Mouse (Mus musculus): ENCODE data around the gene Cyth3. TPM values are rescaled to one million over a fixed set of nuclear protein-coding genes. Genes with fewer than 3 reads are reported as not detected.

The Cyth3 gene
- polyA plus RNA-seq, 1 experiment from 2014 or later: 21.1 TPM

GRCm38 (mm10) chr5:143618585-143618984, 3.7 kb upstream of the Cyth3 start:
- WGBS: 28% methylated on average over 7 of the region's 7 CpGs
- ATAC-seq: no peak
- Histone ChIP-seq H3K36me3 (ENCODE audit: control insufficient read depth, insufficient read depth) (no peaks in the 10 kb centered on the region), H3K9ac (ENCODE audit: low read depth, low read length) (no peak overlapping the region), H3K27me3 (replicated peaks; ENCODE audit: control insufficient read depth, insufficient read depth, low read length) (no peaks in the 10 kb centered on the region), H3K4me1 (replicated peaks; ENCODE audit: control insufficient read depth, insufficient read depth, low read length) (peaks cover 8% of the 10 kb centered on the region), H3K9me3 (ENCODE audit: control insufficient read depth) (no peaks in the 10 kb centered on the region), H3K27ac (ENCODE audit: low read depth, low read length) (no peak overlapping the region), H3K4me3 (ENCODE audit: low read depth, low read length) (no peak overlapping the region), H3K4me2 (replicated peaks; ENCODE audit: low read depth) (no peak overlapping the region)
- TF ChIP-seq CTCF (IDR thresholded peaks at IDR 0.05; ENCODE audit: low read depth): no peak

GRCm38 (mm10) chr5:143620196-143620595, 2.1 kb upstream of the Cyth3 start:
- Histone ChIP-seq H3K27ac (ENCODE audit: low read depth, low read length) (no peak overlapping the region), H3K9ac (ENCODE audit: low read depth, low read length) (no peak overlapping the region), H3K36me3 (ENCODE audit: control insufficient read depth, insufficient read depth) (no peaks in the 10 kb centered on the region), H3K4me3 (ENCODE audit: low read depth, low read length) (no peak overlapping the region), H3K4me1 (replicated peaks; ENCODE audit: control insufficient read depth, insufficient read depth, low read length) (peaks cover 10% of the 10 kb centered on the region), H3K9me3 (ENCODE audit: control insufficient read depth) (no peaks in the 10 kb centered on the region), H3K27me3 (replicated peaks; ENCODE audit: control insufficient read depth, insufficient read depth, low read length) (no peaks in the 10 kb centered on the region), H3K4me2 (replicated peaks; ENCODE audit: low read depth) (no peak overlapping the region)
- no peak for ATAC-seq
- no peak for TF ChIP-seq CTCF (IDR thresholded peaks at IDR 0.05; ENCODE audit: low read depth)
- 13% methylated on average over 1 of the region's 1 CpGs for WGBS

DNA sequence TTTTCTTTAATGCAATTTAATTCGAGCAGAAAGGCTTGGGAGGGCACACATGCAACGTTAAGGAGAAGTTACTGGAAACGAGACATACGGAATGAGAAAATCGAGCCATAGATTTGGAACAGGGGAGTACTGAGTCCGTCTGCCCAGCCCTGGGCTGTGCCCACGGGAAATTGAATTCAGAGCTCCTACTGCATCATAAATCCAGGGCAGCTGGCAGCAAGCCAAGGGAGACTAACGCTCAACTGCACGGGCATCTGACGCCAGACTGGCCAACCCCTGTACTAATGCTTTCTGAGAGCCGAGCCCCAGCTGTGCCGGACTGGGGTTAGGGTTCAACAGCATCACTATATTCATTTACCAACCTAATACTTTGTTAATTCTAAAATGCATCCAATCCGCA, 1.3 kb upstream of the Cyth3 start:
- H3K9ac ChIP-seq (ENCODE audit: low read depth, low read length): no peak overlapping the region
- WGBS: 20% methylated on average over 13 of the region's 13 CpGs
- H3K9me3 ChIP-seq (ENCODE audit: control insufficient read depth): no peaks in the 10 kb centered on the region
- H3K4me2 ChIP-seq (replicated peaks; ENCODE audit: low read depth): peak overlapping the region; percentile 27
- ATAC-seq: no peak
- no peak for TF ChIP-seq CTCF (IDR thresholded peaks at IDR 0.05; ENCODE audit: low read depth)
- no peaks in the 10 kb centered on the region for H3K36me3 ChIP-seq (ENCODE audit: control insufficient read depth, insufficient read depth)
- H3K27me3 ChIP-seq (replicated peaks; ENCODE audit: control insufficient read depth, insufficient read depth, low read length): no peaks in the 10 kb centered on the region
- peaks cover 16% of the 10 kb centered on the region for H3K4me1 ChIP-seq (replicated peaks; ENCODE audit: control insufficient read depth, insufficient read depth, low read length)
- H3K27ac ChIP-seq (ENCODE audit: low read depth, low read length): no peak overlapping the region
- H3K4me3 ChIP-seq (ENCODE audit: low read depth, low read length): no peak overlapping the region

DNA sequence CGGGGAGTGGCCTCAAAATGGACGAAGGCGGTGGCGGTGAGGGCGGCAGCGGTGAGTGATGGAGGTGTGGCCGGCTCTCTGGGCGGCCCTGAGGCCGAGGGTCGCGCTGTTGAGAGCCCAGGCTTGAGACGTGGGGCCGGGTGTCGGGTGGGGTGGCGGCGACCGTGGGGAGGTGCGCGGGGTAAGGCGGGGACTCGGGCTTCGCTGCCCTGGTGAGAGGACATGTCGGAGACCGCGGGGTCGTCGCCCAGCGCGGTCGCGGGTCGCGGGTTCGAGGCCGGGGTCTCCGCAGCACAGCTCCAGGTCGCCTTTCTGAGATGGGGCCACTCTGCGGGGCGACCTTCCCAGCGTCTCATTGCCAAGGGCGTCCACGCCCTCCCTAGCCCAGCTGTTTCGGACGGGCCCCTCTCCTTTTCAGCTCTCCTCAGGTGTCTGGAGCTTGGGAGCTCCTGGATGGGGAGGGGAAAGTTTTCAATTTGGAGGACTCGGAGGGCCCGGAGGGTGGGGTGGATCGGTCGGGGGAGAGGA, 440 bp downstream of the Cyth3 start:
- WGBS: under 1% methylated on average over 48 of the region's 48 CpGs
- peaks cover 23% of the 10 kb centered on the region for H3K4me1 ChIP-seq (replicated peaks; ENCODE audit: control insufficient read depth, insufficient read depth, low read length)
- peak; percentile 59 for ATAC-seq
- peak overlapping the region; percentile 94 for H3K9ac ChIP-seq (ENCODE audit: low read depth, low read length)
- H3K9me3 ChIP-seq (ENCODE audit: control insufficient read depth): no peaks in the 10 kb centered on the region
- peak overlapping the region; percentile 83 for H3K4me3 ChIP-seq (ENCODE audit: low read depth, low read length)
- peak overlapping the region; percentile 94 for H3K4me2 ChIP-seq (replicated peaks; ENCODE audit: low read depth)
- TF ChIP-seq CTCF (IDR thresholded peaks at IDR 0.05; ENCODE audit: low read depth): no peak
- H3K36me3 ChIP-seq (ENCODE audit: control insufficient read depth, insufficient read depth): no peaks in the 10 kb centered on the region
- H3K27me3 ChIP-seq (replicated peaks; ENCODE audit: control insufficient read depth, insufficient read depth, low read length): no peaks in the 10 kb centered on the region
- peak overlapping the region; percentile 82 for H3K27ac ChIP-seq (ENCODE audit: low read depth, low read length)

DNA sequence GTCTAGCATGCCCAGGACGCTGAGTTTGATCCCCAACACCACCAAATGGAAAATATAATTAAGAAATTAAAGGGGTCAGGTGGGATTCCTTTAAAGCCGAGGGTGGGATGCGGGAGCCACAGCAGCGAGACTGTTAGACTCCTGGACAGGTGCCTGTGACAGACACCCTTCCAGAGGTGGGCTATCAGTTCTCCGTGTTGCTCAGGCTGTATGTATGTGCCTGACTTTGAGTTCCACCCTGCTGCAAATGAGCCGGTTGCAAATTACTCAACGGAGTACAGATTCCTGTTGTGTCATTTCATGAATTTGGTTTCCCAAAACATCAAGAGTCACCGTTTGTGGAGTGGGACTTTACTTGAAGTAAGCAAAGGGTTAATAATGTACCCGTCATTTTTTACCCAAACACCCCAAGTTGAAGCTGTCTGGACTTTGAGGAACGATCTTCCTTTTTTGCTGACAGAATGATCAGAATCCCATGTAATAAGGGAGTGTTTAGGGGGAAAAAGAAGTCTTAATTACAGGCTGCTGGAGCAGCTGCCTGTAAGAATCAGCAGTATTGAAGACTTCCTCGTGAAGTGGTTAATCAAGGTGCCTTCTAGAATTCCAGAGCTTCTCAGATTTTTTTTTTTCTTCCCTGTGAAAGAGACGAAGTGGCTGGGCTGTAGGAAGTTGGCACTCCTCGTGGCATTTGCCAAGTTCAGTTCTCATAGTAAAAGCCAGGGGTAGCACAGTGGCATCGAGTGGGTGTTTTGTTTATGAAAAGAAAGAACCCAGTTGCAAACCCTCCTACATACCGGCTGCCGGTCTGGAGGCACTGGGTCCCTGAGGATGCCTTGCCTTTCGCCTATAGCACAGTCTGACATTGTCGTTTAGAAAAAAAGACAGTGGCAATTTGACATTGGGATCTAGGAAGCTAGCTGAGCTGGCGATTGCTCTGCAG, 1.4 kb downstream of the Cyth3 start:
- TF ChIP-seq CTCF (IDR thresholded peaks at IDR 0.05; ENCODE audit: low read depth): no peak
- H3K4me2 ChIP-seq (replicated peaks; ENCODE audit: low read depth): peak overlapping the region; percentile 94
- peak overlapping the region; percentile 41; the same call in 1 of the 2 replicates for H3K27ac ChIP-seq (ENCODE audit: low read depth, low read length)
- no peak for ATAC-seq
- 44% methylated on average over 19 of the region's 19 CpGs for WGBS
- H3K4me3 ChIP-seq (ENCODE audit: low read depth, low read length): peak overlapping the region; percentile 83
- H3K36me3 ChIP-seq (ENCODE audit: control insufficient read depth, insufficient read depth): 0 out of 2 replicates have a peak, but pooled peaks cover 2% of the 10 kb centered on the region
- H3K9ac ChIP-seq (ENCODE audit: low read depth, low read length): peak overlapping the region; percentile 94
- no peaks in the 10 kb centered on the region for H3K9me3 ChIP-seq (ENCODE audit: control insufficient read depth)
- peaks cover 23% of the 10 kb centered on the region for H3K4me1 ChIP-seq (replicated peaks; ENCODE audit: control insufficient read depth, insufficient read depth, low read length)
- H3K27me3 ChIP-seq (replicated peaks; ENCODE audit: control insufficient read depth, insufficient read depth, low read length): no peaks in the 10 kb centered on the region

DNA sequence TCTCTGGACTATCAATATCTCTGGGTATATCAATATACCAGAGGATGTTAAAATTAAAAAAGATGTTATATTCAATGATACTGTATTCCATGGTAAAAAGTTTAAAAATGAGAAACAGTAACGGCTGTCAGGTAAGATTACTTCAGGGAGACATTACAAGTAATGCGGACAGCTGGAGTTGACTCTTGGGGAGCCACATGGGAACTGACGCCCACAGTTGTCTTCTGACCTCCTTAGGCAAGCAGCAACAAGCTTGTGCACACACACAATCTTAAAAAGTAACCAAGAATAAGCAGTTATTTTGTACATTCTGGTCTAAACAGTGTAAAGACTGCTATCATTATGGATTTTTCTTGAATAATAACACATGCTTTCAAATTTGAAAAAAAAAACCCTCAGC, 2.2 kb downstream of the Cyth3 start:
- Histone ChIP-seq H3K27ac (ENCODE audit: low read depth, low read length) (no peak overlapping the region), H3K9ac (ENCODE audit: low read depth, low read length) (no peak overlapping the region), H3K4me3 (ENCODE audit: low read depth, low read length) (no peak overlapping the region), H3K27me3 (replicated peaks; ENCODE audit: control insufficient read depth, insufficient read depth, low read length) (no peaks in the 10 kb centered on the region), H3K4me1 (replicated peaks; ENCODE audit: control insufficient read depth, insufficient read depth, low read length) (peaks cover 23% of the 10 kb centered on the region), H3K36me3 (ENCODE audit: control insufficient read depth, insufficient read depth) (0 out of 2 replicates have a peak, but pooled peaks cover 3% of the 10 kb centered on the region), H3K4me2 (replicated peaks; ENCODE audit: low read depth) (peak overlapping the region; percentile 94; the same call in 1 of the 2 replicates), H3K9me3 (ENCODE audit: control insufficient read depth) (no peaks in the 10 kb centered on the region)
- TF ChIP-seq CTCF (IDR thresholded peaks at IDR 0.05; ENCODE audit: low read depth): no peak
- 75% methylated on average over 3 of the region's 3 CpGs for WGBS
- ATAC-seq: no peak

Data from intestine, postnatal 0 days (tissue).